22 mouse cellular contexts compared by ENCODE assay signal in the genomic region with DNA sequence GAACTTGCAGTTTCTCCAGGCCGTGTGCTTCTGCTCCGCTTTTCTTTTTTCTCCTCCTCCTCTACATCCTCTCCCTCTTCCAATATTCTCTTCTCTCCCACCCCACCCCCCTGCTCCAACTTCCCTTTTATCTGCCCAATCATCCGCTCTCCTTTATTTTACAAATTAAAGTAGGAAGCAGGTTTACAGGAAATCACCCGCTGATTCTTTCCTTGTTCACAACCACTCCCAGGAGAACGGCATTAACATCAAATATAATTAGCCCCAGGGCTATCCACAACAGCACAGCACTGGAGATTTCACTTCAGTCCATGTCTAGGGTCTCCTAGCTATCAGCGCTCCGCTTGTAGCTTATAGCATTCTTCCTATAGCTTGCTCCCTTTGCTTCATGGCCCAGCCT.
DNase-seq lines count a peak whose midpoint lies in the region; TF ChIP-seq lines count a peak whose summit lies in the region.
"Had no signal": no experiment of that assay in that cellular context is flagged by ENCODE, and none has a peak within 500 bp of the region (broad histone marks: within the 10 kb centered on the region; RNA-seq: fewer than 3 reads in every experiment).

No protein-coding gene starts in this region.

- no peak overlapping the region for H3K9ac ChIP-seq in ES-E14 (ENCODE audit: insufficient read depth, low read depth, low read length, poor library complexity, severe bottlenecking)
- H3K9ac ChIP-seq: embryonic facial prominence, embryonic 12.5 days; forebrain, embryonic 13.5 days; forebrain, embryonic 15.5 days; forebrain, postnatal 0 days had no signal

- peak; percentile 76 for DNase-seq in heart, adult 11 months
- DNase-seq in heart, adult 8-10 months (ENCODE audit: low spot score) = no peak
- no peak for DNase-seq in ES-E14 (ENCODE audit: low read depth, low spot score)
- DNase-seq in ZHBTc4 (ENCODE audit: low read depth, low spot score) = peak; percentile 81
- no peak for DNase-seq in thymus, adult 18-20 months
- no peak for DNase-seq in T-cell, adult 2 months (ENCODE audit: low spot score)
- DNase-seq: adrenal gland, adult 8-10 months; adrenal gland, postnatal 14 days; adrenal gland, postnatal 36 days; B cell, adult 2 months; cerebellum, adult 11-12 months; cerebellum, adult 2 months; cerebellum, adult 9-10 months; cerebellum, postnatal 10 days; cerebellum, postnatal 25 days; forebrain, postnatal 0 days had no signal

- no peaks in the 10 kb centered on the region for H3K27me3 ChIP-seq in E14TG2a.4 (ENCODE audit: insufficient read depth, low read length)
- H3K27me3 ChIP-seq: CH12.LX; embryonic facial prominence, embryonic 12.5 days; forebrain, embryonic 13.5 days; forebrain, embryonic 15.5 days had no signal

- peaks cover 17% of the 10 kb centered on the region for H3K9me3 ChIP-seq in E14TG2a.4 (ENCODE audit: low read length)
- no peaks in the 10 kb centered on the region for H3K9me3 ChIP-seq in ES-E14 (ENCODE audit: control insufficient read depth, insufficient read depth, low read depth, low read length)
- H3K9me3 ChIP-seq: embryonic facial prominence, embryonic 12.5 days; forebrain, embryonic 13.5 days; forebrain, embryonic 15.5 days had no signal

- TF ChIP-seq CTCF in E14TG2a.4 (conservative IDR thresholded peaks at IDR 0.05; ENCODE audit: low read length) = no peak

- peak overlapping the region; percentile 58 for H3K4me3 ChIP-seq in E14TG2a.4 (replicated peaks; ENCODE audit: low read length)
- H3K4me3 ChIP-seq in ES-E14 (ENCODE audit: insufficient read depth in 1 of 2, low read depth in 1 of 2, low read length in 2 of 2, poor library complexity in 1 of 2, severe bottlenecking in 1 of 2) = 0 out of 4 replicates have a peak overlapping the region, but pooled peaks of 1 of the 2 experiments have one; percentile 7
- H3K4me3 ChIP-seq: embryonic facial prominence, embryonic 10.5 days; embryonic facial prominence, embryonic 12.5 days; forebrain, embryonic 13.5 days; forebrain, embryonic 15.5 days had no signal

- H3K36me3 ChIP-seq in E14TG2a.4 (ENCODE audit: insufficient read depth, low read length) (no peaks in the 10 kb centered on the region), ES-E14 (ENCODE audit: control insufficient read depth, insufficient read depth, low read length, poor library complexity, severe bottlenecking) (no peaks in the 10 kb centered on the region)
- H3K36me3 ChIP-seq: embryonic facial prominence, embryonic 10.5 days; embryonic facial prominence, embryonic 12.5 days; forebrain, embryonic 15.5 days had no signal

- H3K4me1 ChIP-seq in E14TG2a.4 (replicated peaks; ENCODE audit: low read depth, low read length) = peaks cover 42% of the 10 kb centered on the region
- H3K4me1 ChIP-seq in ES-E14 (ENCODE audit: control insufficient read depth in 2 of 2, insufficient read depth in 2 of 2, low read length in 2 of 2, poor library complexity in 1 of 2) = peaks cover 0 to 11% of the 10 kb centered on the region in 2 experiments; a peak in 2 of 4 replicates
- H3K4me1 ChIP-seq: embryonic facial prominence, embryonic 10.5 days; embryonic facial prominence, embryonic 12.5 days; forebrain, embryonic 13.5 days; forebrain, embryonic 15.5 days had no signal

- in situ Hi-C loops in ES-E14 (cut with MboI; ENCODE audit: low sequenced_read_pairs in 2 of 2, unreplicated experiment in 2 of 2) = no loop called here

- peak overlapping the region; percentile 31; the same call in 1 of the 2 replicates for H3K27ac ChIP-seq in ES-E14 (ENCODE audit: insufficient read depth, low read depth, low read length, poor library complexity, severe bottlenecking)
- H3K27ac ChIP-seq: embryonic facial prominence, embryonic 10.5 days; embryonic facial prominence, embryonic 12.5 days; forebrain, embryonic 13.5 days; forebrain, embryonic 15.5 days had no signal

TF ChIP-seq in ES-E14, 5 proteins besides CTCF, POLR2A, EP300 and RAD21:
- TF ChIP-seq MAFK (IDR thresholded peaks at IDR 0.05; ENCODE audit: insufficient read depth, low read depth, low read length) (no peak), ZNF384 (IDR thresholded peaks at IDR 0.05; ENCODE audit: low read depth, low read length) (no peak), CHD2 (IDR thresholded peaks at IDR 0.05; ENCODE audit: low read depth, low read length) (no peak; the same call in 1 of the 2 replicates), ZC3H11A (IDR thresholded peaks at IDR 0.05; ENCODE audit: borderline replicate concordance, low read depth, low read length) (no peak), HCFC1 (IDR thresholded peaks at IDR 0.05; ENCODE audit: borderline replicate concordance, insufficient read depth, low read length) (no peak)

Comparison
In these comparisons a context has a peak if more than half of its experiments do, and no peak if none do; other contexts are left out.
1. DNase-seq: peak in heart, adult 11 months (single experiment) and ZHBTc4 (single experiment); none in heart, adult 8-10 months (single experiment), ES-E14 (single experiment), thymus, adult 18-20 months (0 of 2) and T-cell, adult 2 months (single experiment).